Mouse (Mus musculus) stomach, postnatal 0 days (tissue): ENCODE measurements around the gene Cox8a.

Source experiments
- CTCF ChIP-seq: IDR thresholded peaks from 2 replicates; pipeline ENCODE4 v1.5.1; 2016; ENCODE audit warnings: antibody characterized with exemption, low read depth, mild to moderate bottlenecking, moderate library complexity
- EP300 ChIP-seq: optimal IDR thresholded peaks from 2 replicates; pipeline ENCODE3; 2016; ENCODE audit warnings: antibody characterized with exemption

GRCm38 (mm10) chr19:7197445-7197844, 20.0 kb downstream of the Cox8a start:
- TF ChIP-seq CTCF (no peak), EP300 (no peak)
